Mouse (Mus musculus) bone marrow, adult 2 months (tissue): ENCODE results near the gene Phc2. TPM values are rescaled to one million over a fixed set of nuclear protein-coding genes. Genes with fewer than 3 reads are reported as not detected.

ENCODE experiments used
- H3K27ac ChIP-seq: fragments of 200-500 bp; 2 replicates; pipeline ENCODE4 v1.5.1; 2012; ENCODE audit warnings: low read depth, mild to moderate bottlenecking, control low read depth, inconsistent platforms, low read length; ENCODE audit not compliant: control insufficient read depth, poor library complexity, insufficient read depth
- H3K4me1 ChIP-seq: fragments of 200-500 bp; 2 replicates; pipeline ENCODE4 v1.6.1; 2011; ENCODE audit warnings: low read length; ENCODE audit not compliant: control insufficient read depth, insufficient read depth
- H3K4me3 ChIP-seq: fragments of 200-500 bp; replicated peaks from 2 replicates; pipeline ENCODE3; 2011; ENCODE audit warnings: mild to moderate bottlenecking, low read depth, low read length, control low read depth; ENCODE audit not compliant: control insufficient read depth
- CTCF ChIP-seq: fragments of 200-500 bp; IDR thresholded peaks from 2 replicates; pipeline ENCODE4 v1.5.1; 2011; ENCODE audit warnings: low read length, control low read depth; ENCODE audit not compliant: control insufficient read depth, insufficient read depth
- POLR2A ChIP-seq: fragments of 200-500 bp; IDR thresholded peaks from 2 replicates; pipeline ENCODE4 v1.6.1; 2011; ENCODE audit warnings: low read depth, mild to moderate bottlenecking, control low read depth, low read length, borderline replicate concordance; ENCODE audit not compliant: control insufficient read depth
- WGBS: fragments of 180-500 bp; shearing (Covaris S2); methylation state at CpG from one replicate; pipeline ENCODE4 v1.1.7; 2018; 5-methylcytosine and 5-hydroxymethylcytosine counted together
- polyA plus RNA-seq: library from polyadenylated mRNA; stranded (reverse); fragments of >200 nt; gene quantifications from 2 replicates; pipeline ENCODE4 v1.2.4, GENCODE M21; 2011; ENCODE audit warnings: low replicate concordance; ENCODE audit not compliant: missing spikeins, insufficient read depth, insufficient read length

Phc2 gene
- polyA plus RNA-seq, 1 experiment = 36.8 TPM

DNA sequence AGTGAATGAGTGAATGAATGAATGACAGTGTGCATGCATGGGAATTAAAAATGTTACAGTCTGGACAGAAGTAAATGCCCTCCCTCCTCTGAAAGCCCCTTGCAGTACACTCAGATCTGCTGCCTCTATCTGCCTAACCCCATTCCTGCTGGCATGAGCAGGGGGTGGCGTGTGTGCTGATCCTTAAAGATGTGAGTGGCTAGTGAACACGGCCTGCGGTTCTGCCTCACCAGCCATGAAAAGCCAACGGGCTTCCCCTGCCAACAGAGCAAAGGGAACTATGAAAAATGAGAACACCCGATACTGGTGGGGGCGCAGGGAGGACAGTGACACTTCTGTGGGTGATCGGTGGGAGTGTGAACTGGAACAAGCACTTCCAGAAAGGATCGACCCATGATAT, 142.3 kb downstream of the Phc2 start:
- Histone ChIP-seq H3K4me1 (no peaks in the 10 kb centered on the region; the same call in 1 of the 2 replicates), H3K4me3 (no peak overlapping the region), H3K27ac (no peak overlapping the region)
- WGBS = 35% methylated on average over 8 of the region's 8 CpGs
- TF ChIP-seq POLR2A = no peak

DNA sequence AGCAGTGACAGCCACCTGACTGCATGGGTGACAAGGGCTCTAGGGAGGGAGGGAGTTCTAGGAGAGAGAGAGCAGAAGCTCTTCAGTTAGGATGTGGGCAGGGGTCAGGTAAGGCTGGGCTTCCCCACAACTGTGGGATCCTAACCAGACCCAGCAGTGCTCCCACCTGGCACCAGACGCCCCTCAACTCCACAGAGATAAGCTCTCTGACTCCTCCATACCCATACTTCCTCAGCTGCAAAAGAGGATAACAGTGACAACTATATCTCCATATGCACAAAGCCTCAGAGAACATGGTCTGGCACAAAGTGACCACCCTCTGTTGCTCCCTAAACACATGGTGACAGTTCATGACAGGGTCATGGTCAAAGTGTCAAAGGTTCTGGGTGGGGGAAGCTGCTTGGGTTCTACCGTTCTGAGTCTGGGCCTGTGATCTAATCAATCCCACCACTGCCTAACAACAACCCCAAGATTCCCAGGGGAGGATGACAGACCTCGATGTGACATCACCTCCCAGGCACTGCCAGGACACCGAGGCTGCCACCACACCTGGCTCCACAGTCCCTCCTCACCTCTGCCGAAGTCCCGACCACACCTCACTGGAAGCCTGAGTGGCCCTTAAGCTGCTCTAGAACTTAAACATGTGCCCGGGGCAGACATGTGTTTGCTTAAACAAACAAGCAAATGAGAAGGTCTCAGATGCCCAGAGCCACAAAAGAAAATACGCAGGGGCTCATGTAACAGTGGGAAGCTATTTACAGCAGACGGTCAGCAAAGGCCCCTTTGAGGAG, 147.4 kb downstream of the Phc2 start:
- no peak overlapping the region for H3K4me3 ChIP-seq
- no peak overlapping the region for H3K27ac ChIP-seq
- peaks cover 2% of the 10 kb centered on the region for H3K4me1 ChIP-seq
- TF ChIP-seq CTCF (no peak), POLR2A (no peak)
- WGBS = 68% methylated on average over 9 of the region's 9 CpGs

Other genes with a start within 250 kb of the Phc2 start
- gene Zscan20, start 44.6 kb upstream of the Phc2 start, polyA plus RNA-seq = 1.4 and 7.4 TPM in 2 replicates
- gene Tlr12, start 36.1 kb upstream of the Phc2 start, polyA plus RNA-seq = 1.2 and 4.9 TPM in 2 replicates
- 0.34 and 1.5 TPM in 2 replicates for gene A3galt2, start 100.7 kb downstream of the Phc2 start, polyA plus RNA-seq
- 10.3 and 12.1 TPM in 2 replicates for gene Zfp362, start 151.3 kb downstream of the Phc2 start, polyA plus RNA-seq
- 0.52 and 1.0 TPM in 2 replicates for gene Trim62, start 228.9 kb downstream of the Phc2 start, polyA plus RNA-seq